Mouse (Mus musculus) olfactory bulb, adult 2 months (tissue): ENCODE data around the gene Arhgap1.
"Not testable (repeated sequence)": the region's sequence is repeated elsewhere in the genome, so short reads cannot be mapped to it uniquely, and the experiment has no call there.

Source experiments
- CTCF ChIP-seq: fragments of 200-500 bp; IDR thresholded peaks from 2 replicates; pipeline ENCODE4 v1.5.1; 2012; ENCODE audit warnings: low read depth, mild to moderate bottlenecking, low read length, moderate library complexity; ENCODE audit not compliant: insufficient read depth
- POLR2A ChIP-seq: fragments of 200-500 bp; IDR thresholded peaks from 2 replicates; pipeline ENCODE4 v1.6.1; 2012; ENCODE audit warnings: mild to moderate bottlenecking, low read depth, low read length, moderate library complexity; ENCODE audit not compliant: insufficient read depth

DNA sequence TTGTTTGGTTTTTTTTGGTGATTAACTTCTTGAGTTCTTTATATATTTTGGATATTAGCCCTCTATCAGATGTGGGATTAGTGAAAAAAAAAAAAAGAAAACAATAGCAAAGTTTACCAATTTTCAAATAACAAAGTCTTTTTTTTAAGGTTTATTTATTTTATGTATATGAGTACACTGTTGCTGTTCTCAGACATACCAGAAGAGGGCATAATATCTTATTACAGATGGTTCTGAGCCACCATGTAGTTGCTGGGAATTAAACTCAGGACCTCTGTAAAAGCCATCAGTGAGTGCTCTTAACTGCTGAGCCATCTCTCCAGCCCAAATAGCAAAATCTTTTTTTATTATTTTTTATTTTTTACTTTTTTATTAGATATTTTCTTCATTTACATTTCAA lies 40.3 kb upstream of the Arhgap1 start:
- not testable (repeated sequence) for TF ChIP-seq POLR2A, CTCF
